Mouse (Mus musculus): Measurements from ENCODE around the gene Actl7b.

Actl7b gene

DNA sequence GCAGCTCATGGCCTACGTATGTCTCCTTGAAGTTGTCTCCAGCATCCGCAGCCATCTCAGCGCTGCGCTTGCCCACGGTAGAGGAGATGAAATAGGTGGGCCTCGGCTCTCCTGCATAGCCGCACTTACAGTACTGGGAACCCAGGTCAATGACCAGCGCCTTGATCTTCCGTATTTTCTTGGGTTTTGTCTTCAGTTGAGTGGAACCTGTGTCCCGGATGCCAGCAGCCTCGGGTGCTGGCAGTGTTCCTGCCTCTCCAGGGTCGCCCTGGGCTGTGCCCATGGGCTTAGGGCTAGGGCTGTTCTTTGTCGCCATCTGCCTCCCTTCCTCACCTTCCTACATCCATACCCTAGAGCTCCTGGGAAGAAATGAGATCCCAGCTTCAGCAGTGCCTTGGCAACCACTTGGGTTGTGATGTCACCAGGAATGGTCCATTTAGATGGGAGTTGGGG, at the start of gene Actl7b:
Gene Actl7b (minus strand): TSS at position 403 of the 453 bp plus-strand sequence.
- DNase-seq (ENCODE audit: low spot score): no peak

DNA sequence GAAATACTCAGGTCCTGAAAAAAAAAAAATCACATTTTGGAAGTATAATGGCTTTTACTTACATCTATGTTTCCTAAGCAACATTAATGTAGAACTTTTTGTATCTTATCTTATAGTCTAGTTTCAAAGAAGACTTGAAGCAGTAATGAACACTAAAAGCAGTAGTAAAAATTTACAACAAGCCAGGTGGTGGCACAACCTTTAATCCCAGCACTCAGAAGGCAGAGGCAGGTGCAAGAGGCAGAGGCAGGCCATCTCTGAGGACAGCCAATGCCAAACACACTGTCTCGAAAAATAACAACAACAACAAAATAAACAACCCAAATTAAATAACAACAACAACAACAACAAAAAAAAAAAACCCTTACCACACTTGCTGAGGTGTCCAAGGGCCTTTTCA, 29.8 kb upstream of the Actl7b start:
- no peak for DNase-seq (ENCODE audit: low spot score)

DNA sequence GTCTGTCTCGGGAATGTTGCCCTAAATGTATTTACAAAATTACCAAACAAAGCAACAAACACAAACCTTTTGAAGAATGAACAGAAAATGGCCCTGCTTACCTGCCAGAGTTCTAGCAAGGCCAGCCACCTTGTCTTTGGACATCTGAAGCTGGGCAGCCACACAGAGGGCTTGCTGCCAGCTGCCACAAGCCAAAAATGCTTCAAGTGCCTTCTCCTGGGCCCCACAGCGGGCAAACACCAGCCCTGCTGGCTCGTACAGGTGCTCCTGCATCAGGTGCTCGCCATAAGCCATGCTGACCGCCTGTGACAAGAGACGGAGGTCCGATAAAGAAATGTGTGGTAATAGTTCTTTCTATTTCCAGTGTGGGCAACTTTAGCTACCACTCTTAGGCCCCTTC, 27.7 kb upstream of the Actl7b start:
- DNase-seq (ENCODE audit: low spot score): no peak

DNA sequence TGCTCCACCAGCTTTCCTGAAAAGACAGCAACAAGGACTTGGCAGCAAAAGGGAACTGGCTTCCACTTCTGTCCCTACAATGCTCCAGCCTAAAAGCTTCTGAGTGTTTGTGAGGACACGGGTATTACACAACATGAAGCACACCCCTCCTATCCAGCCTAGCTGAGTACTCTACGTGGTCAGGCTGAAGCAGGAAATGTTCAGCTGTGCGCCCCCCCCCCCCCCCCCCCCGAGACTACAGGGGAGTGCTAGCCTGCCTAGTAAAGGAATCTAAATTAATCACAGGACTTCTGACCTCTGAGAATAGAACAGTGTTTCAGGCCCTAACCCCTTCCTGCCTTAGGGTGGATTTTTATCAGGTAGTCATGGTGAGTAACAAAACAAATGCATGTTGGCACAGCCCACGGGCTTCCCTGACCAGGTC, 26.6 kb upstream of the Actl7b start:
- DNase-seq (ENCODE audit: low spot score): no peak

DNA sequence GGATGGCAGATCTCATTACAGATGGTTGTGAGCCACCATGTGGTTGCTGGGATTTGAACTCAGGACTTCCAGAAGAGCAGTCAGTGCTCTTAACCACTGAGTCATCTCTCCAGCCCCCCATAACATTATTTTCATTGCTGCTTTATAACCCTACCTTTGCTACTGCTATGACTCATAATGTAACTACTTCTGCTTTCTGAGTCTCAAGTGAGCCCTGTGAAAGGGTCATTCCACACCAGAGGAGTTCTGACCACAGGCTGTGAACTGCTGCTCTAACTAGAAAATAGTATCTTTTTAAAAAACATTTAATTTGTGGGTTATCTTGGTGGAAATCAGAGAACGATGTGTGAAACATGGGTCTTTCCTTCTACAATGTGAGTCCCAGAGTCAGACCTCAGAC, 16.4 kb upstream of the Actl7b start:
- DNase-seq (ENCODE audit: low spot score): no peak

DNA sequence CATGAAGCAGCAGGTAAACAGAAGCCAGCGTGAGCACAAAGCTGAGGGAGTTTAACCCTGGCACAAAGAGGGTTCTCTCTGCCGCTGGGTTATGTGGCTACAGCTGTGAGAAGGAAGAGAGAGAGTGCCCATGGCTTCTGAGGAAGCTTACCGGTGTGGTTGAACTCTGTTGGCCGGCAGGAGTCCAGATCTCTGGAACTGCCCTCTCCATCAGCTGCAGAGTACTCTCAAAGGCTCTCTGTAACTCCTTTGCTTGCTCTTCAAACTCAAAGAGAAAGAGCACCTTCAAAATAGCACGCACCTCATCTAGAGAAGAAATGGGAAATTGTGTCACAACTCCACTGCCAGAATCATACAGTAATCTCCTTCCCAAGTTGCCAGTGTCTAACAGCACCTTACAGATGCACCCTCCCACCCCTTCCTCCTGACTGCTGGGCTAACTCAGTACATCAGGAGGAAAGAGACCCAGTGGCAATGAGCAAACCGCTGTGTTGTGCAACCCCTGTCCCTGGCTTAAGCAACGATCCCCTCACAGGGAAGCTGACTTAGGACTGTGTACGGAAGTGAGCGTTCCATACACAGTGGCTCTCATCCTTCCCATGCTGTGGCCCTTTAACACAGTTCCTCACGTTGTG, 15.8 kb upstream of the Actl7b start:
- DNase-seq (ENCODE audit: low spot score): no peak

DNA sequence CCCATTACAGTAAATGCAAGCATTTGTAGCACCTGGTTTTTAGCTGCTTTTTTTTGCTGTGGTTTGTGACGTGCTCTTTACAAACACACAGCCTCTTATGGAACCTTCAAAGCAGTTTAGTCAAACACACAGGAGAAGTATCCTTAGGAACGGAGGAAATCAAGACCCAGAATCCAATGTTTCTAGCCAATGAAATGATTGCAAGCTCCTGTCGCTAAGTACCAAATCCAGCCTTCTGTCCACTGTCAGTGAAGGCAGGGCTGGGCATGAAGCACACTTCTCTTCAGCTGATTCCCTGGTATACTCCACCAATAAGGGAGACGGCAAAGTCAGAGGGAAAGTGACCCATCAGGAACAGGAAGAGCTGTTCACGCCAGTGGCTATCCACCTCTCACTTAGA, 14.8 kb upstream of the Actl7b start:
- no peak for DNase-seq (ENCODE audit: low spot score)

DNA sequence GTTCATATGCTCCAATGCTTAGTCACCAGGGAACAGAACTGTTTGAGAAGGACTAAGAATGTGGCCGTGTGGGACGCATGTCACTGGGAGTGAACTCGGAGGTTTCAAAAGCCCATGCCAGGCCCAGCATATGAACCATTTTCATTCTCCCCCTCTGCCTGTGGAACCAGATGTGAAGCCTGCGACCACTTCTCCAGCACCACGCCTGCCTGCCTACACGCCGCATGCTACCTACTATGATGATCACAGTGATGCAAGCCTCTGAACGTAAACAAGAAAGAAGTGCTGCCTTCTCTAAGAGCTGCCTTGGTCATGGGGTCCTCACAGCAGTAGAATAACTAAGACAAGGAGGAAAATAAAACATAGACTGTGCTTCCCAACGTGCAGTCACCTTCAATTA, 6.2 kb upstream of the Actl7b start:
- no peak for DNase-seq (ENCODE audit: low spot score)

DNA sequence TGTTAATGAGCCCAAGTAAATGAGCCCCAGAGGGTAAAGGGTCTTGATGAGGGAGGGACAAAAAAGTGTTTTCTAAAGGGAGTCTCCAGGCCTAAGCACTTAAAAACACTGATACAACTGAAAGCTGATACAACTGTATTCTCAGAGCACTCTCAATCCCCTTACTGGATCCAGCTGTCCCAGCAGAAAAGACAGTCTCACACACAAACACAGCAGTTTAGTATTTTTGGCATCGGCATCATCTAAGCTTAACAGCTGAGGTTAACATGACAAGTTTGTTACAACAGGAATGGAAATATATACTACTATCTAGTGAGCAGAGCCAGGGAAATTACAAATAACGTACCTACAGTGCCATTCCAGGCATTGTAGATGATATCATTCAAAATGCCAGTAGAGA, 5.1 kb upstream of the Actl7b start:
- DNase-seq (ENCODE audit: low spot score): no peak

DNA sequence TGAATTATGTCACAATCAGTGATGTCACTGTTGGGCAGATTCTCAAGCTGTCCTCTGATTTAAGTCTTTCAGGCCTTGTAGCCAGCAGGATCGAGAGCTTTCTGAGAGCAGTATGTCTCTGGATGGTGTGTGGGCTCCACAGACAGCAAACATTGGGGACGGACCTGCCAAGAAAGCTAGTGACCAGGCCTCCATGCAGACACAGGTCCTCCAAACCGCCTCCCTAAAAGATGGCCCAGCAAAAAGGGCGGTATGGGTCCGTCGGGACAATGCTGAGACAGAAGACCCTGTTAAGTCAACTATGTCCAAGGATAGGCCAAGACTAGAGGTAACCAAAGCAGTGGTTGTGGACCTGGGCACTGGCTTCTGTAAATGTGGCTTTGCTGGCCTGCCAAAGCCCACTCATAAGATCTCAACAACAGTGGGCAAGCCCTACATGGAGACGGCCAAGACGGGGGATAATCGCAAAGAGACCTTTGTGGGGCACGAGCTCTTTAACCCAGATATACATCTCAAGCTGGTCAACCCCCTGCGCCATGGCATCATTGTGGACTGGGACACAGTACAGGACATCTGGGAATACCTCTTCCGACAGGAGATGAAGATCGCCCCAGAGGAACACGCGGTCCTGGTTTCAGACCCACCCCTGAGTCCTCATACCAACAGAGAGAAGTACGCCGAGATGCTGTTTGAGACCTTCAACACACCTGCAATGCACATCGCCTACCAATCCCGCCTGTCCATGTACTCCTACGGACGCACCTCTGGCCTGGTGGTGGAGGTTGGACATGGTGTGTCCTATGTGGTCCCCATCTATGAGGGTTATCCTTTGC, 2.3 kb upstream of the Actl7b start, which contains the start of gene Actl7a:
Gene Actl7a (plus strand): TSS at position 51 of the 833 bp plus-strand sequence.
- DNase-seq (ENCODE audit: low spot score): no peak

DNA sequence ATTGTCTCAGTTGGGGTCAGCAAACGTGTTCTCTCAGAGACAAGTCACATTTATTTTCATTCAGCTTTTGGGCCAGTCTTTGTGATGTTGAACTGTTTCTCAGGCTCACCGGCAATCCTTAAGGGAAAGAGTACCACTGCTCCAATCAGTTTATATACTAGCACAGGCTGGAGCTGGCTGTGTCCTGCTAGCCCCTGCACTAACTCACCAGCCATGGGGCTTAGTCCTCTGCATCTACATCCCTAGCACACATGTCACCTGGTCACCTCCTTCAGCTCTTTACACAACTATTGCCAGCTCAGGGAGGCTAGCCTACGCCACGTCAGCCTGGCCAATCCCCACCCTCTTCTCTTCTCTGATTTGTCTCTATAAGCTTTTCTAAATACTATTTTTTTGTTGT, 1.5 kb upstream of the Actl7b start:
- DNase-seq (ENCODE audit: low spot score): no peak

DNA sequence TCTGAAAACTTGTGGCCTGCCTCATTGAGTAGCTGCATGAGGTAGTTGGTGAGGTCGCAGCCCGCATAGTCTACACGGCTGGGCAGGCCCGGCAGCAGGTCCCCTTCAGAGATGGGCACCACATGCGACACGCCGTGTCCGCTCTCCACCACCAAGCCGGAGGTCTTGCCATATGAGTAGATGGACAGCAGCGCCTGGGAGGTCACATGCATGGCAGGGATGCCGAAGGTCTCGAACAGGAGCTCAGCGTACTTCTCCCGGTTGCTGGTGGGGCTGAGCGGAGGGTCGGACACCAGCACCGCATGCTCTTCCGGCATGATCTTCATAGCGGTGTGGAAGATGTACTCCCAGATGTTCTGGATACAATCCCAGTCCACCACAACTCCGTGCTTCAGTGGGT, 632 bp downstream of the Actl7b start:
- no peak for DNase-seq (ENCODE audit: low spot score)

DNA sequence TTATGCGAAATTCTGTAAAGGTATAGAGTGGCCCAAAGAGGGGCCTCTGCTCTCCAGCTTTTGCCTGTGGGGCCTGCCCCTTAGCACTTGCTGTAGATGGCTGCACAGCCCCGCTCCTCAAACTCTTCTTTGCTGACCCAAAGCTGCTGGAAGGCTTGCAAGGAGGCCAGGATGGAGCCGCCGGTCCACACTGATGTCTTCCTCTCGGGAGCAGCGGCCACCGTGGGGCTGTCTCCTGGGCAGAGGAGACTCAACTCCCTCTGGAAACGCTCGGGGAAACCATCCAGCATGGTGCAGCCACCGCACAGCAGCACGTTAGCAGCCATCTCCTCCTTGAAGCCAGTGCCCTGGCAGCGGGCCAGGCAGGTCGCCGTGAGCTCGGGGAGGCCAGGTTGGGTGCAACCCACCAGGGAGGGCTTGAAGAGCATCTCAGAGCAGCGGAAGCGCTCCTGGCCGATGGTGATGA, 1.2 kb downstream of the Actl7b start, which contains the start of gene Gm26657:
Gene Gm26657 (plus strand): TSS at position 51 of the 466 bp plus-strand sequence.
- DNase-seq (ENCODE audit: low spot score): no peak

DNA sequence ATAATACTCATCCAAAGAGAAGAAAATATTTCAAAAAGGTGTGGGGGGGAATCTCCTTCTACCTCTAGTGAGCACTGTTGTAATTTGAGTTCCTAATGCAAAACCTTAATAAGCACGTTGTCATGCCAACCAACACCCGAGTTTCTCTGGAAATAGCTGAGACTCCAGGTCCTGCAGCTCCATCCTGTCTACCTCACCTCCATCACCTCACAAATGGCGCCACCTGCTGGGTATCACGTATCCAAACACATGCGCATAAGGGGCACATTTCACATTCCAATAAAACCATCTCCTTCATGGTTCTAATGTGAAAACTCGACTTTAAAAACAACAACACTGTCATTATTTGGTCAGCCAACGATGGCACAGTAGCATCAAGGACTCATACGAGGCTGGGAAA, 15.4 kb downstream of the Actl7b start:
- DNase-seq (ENCODE audit: low spot score): no peak

DNA sequence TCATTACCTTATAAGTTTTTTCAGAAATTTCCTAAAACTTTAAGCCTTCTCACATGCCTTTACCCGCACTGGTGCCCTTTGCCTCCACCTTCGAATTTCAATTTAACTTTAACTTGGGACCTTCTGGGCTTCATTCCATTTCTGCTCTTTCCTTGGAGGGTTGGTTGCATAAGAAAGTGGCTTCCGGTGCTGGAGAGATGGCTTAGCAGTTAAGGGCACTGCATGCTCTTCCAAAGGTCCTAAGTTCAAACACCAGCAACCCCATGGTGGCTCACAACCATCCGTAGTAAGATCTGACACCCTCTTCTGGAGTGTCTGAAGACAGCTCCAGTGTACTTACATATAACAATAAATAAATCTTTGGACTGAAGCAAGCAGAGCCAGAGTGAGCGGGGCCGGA, 18.0 kb downstream of the Actl7b start:
- DNase-seq (ENCODE audit: low spot score): no peak

DNA sequence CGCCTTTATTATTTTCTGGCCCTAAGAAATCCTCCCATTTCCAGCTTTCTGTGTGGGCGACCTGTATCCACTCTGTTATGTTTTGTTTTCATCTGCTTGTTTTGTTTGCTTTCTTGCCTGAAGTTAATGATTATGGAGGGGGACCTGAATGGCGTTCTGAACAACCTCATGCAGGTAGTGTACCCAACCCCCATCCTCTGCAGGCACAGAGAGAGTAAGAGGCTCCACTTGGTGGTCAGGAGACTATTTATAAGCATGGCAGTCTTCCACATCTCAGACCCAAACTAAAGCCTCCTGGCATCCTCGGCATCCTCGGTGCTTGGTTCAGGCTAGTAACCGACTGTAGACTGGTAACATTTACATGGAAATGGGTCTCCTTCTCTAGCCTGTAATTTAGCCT, 18.9 kb downstream of the Actl7b start:
- no peak for DNase-seq (ENCODE audit: low spot score)

DNA sequence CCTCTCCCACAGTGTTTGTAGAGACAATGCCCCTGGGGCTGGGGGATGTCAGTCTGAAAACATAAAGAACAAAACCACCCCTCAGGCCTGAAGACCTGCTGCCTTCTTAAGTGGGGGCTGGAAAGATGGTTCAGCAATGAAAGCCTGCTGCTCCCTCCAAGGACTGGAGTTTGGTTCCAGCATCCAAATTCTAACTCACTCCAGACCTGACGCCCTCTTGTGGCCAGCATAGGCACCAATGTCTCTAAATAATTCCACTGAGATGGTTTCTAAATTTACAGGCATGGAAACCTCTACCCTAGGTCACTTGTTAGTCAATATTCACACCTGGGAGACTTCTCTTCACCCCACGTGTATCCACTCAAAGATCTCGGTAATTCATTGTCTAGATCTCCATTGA, 19.8 kb downstream of the Actl7b start:
- no peak for DNase-seq (ENCODE audit: low spot score)

DNA sequence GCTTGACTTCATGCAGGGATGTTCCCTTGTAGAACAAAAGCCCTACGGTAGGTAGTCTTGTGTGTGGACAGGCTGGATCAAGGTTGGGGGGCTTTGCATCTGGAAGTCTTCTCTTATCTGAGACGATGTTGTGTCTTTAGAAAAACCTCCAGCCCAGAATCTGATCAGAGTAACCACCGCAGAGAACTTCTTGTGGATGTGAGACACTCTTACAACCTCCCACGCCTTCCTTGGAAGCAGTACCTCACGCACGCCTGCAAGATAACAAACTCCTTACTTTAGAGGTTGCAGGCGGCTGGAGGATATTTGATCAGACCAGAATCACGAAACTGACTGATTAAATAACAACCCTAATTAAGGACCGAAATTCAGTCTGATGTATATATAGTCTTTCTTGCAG, 20.8 kb downstream of the Actl7b start:
- no peak for DNase-seq (ENCODE audit: low spot score)

DNA sequence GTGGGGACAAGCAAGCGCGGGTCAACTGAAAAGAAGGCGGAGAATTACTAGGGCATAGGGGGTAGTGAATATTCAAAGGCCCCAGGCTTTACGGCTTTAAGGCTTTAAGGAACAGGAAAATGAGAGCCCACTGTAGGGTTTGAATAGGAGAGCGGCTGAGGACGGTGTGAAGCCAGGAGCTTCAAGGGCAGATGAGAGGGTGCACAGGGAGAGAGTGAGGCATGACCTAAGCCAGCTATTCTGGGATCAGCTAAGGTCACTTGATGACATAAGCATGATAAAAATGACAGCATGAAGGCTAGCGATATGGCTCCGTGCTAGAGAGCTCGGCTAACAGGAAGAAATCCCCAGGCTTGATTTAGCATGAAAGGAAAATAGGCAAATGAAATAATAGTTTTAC, 21.8 kb downstream of the Actl7b start:
- no peak for DNase-seq (ENCODE audit: low spot score)

DNA sequence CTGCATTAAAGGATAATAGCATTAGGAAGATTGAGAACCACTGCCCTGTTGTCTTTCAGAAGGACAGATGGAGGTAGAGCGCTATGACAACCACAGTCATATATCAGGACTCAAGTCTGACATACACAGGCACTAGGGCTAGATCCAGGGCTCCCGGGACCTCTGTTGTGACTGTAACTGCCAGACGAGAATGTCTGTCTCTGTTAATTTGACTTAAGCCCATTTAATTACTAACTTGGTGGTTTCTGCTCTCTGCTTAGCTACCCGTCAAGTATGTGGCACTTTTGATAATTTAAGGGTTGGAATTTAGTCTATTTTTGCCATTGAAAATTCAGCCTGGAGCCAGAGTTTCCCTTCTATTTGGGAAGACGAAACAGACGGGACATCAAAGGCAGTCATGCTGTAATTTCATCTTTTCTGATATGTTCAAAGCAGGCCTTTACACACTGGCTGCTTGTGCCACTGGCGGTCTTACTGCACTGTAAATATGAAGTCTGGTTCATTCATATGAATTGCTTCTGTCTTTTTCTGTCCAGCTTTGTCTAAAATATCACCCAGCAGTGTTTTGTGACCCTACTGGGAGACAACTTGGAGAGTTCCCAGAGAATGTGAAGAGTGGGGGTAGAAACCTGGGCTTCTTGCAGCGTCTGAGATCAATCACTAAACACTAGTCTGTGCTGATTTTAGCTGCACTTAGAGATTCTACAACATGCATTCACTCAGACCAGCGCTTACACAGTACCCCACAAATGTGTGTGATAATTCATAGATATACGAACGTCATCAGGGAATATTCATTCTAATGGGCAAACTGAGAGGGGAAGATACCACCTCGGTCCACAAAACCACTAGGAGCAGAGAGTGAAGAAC, 22.4 kb downstream of the Actl7b start:
- DNase-seq (ENCODE audit: low spot score): no peak

DNA sequence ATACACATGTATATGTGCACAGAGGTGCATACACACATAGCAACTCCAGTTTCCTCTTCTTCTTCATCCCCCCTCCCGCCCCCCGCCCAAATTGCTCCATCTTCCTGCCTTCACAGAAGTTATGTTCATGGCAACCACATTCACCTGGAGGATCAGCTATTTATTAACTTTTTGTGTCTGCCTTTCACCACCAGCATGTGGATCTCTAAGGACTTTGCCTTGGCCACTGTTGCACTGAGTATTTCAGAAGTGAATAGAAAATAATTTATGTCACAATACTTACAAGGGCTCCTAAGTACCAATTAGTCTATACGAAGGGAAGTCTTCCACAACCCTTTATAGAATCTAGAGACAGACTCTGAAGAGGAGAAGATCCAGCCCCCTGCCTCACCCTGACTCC, 23.3 kb downstream of the Actl7b start:
- DNase-seq (ENCODE audit: low spot score): no peak

DNA sequence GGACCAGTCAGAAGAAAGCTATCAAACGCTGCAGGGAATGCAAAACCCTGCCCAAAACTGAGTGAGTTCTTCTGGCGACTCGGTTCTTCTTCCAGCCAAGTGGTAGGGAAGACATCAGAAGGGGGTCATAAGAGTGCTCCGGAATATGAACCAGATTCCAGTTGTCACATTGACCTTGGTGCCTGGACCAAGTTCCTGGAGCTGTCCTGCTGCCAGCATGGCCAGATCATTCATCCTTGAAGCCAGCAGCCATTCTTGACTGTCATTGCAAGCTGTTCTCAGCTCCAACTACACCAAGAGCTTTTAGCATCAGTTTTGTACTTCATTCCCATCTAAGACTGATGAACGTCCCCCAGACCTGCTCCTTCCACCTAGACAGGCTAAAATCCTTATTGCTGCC, 24.4 kb downstream of the Actl7b start:
- DNase-seq (ENCODE audit: low spot score): no peak

Data from ovary, postnatal 10 days (tissue).